Mouse (Mus musculus) liver, embryonic 13.5 days (tissue): ENCODE measurements at regions not wholly inside any gene's neighbourhood (a gene's known extent, or its start where the extent isn't known, plus 50 kb on each side); places are given as distances from the start of the nearest gene placed in this dataset.

ENCODE experiments used
- ATAC-seq: fragments of 200-750 bp; cut with Nextera tagmentation; 2 replicates; pipeline ENCODE4 v1.8.0; 2017; ENCODE audit warnings: low read depth, mild to moderate bottlenecking, moderate number of reproducible peaks, moderate library complexity
- DNase-seq: peaks from one replicate; pipeline ENCODE4 v3.0.0; 2022
- H3K27ac ChIP-seq: fragments of 300-500 bp; sonication (generic); 2 replicates; pipeline ENCODE4 v1.5.1; 2015; ENCODE audit warnings: moderate library complexity, mild to moderate bottlenecking, inconsistent platforms
- H3K27me3 ChIP-seq: fragments of 300-500 bp; sonication (generic); 2 replicates; pipeline ENCODE4 v1.6.1; 2015; ENCODE audit warnings: mild to moderate bottlenecking, inconsistent platforms
- H3K36me3 ChIP-seq: fragments of 300-500 bp; sonication (generic); 2 replicates; pipeline ENCODE4 v1.6.1; 2015; ENCODE audit warnings: mild to moderate bottlenecking, inconsistent platforms
- H3K4me1 ChIP-seq: fragments of 300-500 bp; sonication (generic); replicated peaks from 2 replicates; pipeline ENCODE4 v1.6.1; 2015; ENCODE audit warnings: inconsistent platforms
- H3K4me2 ChIP-seq: fragments of 300-500 bp; sonication (generic); 2 replicates; pipeline ENCODE4 v1.6.1; 2015; ENCODE audit warnings: inconsistent platforms, mild to moderate bottlenecking, moderate library complexity
- H3K4me3 ChIP-seq: fragments of 300-500 bp; sonication (generic); replicated peaks from 2 replicates; pipeline ENCODE4 v1.5.1; 2015; ENCODE audit warnings: mild to moderate bottlenecking, inconsistent platforms
- H3K9ac ChIP-seq: fragments of 300-500 bp; sonication (generic); 2 replicates; pipeline ENCODE4 v1.6.1; 2015; ENCODE audit warnings: mild to moderate bottlenecking, inconsistent platforms
- H3K9me3 ChIP-seq: fragments of 300-500 bp; sonication (generic); replicated peaks from 2 replicates; pipeline ENCODE4 v1.6.1; 2016; ENCODE audit warnings: inconsistent platforms
- WGBS: fragments of 180-500 bp; shearing (Covaris S2); methylation state at CpG from one replicate; pipeline ENCODE4 v1.1.7; 2015; ENCODE audit not compliant: insufficient replicate concordance; 5-methylcytosine and 5-hydroxymethylcytosine counted together

DNA sequence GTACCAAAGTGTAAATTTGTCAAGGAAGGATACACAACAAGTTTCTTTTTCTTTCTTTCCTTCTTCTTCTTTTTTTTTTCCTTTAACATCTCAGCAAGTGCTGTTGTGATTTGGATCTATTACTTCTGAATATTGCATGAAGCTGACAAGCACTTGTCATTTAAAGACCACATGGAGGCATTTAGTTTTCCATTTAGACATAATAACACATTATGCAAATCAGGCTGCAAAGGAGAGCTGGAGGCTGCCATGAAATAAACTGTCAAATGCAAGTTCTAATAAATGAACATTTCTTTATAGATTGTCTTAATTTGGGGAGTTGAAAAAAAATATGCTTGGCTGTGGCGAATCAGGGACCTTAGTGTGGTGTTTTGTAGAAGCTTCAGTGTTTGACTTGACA lies 90.8 kb upstream of the Ptbp2 start:
- H3K27ac ChIP-seq = no peak overlapping the region
- H3K9ac ChIP-seq = no peak overlapping the region
- no peak overlapping the region for H3K4me3 ChIP-seq
- H3K4me1 ChIP-seq = no peaks in the 10 kb centered on the region
- 0 out of 2 replicates have a peak, but pooled peaks cover 3% of the 10 kb centered on the region for H3K9me3 ChIP-seq
- WGBS = 78% methylated on average over 1 of the region's 1 CpGs
- DNase-seq = no peak
- H3K36me3 ChIP-seq = no peaks in the 10 kb centered on the region
- H3K27me3 ChIP-seq = no peaks in the 10 kb centered on the region
- ATAC-seq = no peak
- H3K4me2 ChIP-seq = no peak overlapping the region

DNA sequence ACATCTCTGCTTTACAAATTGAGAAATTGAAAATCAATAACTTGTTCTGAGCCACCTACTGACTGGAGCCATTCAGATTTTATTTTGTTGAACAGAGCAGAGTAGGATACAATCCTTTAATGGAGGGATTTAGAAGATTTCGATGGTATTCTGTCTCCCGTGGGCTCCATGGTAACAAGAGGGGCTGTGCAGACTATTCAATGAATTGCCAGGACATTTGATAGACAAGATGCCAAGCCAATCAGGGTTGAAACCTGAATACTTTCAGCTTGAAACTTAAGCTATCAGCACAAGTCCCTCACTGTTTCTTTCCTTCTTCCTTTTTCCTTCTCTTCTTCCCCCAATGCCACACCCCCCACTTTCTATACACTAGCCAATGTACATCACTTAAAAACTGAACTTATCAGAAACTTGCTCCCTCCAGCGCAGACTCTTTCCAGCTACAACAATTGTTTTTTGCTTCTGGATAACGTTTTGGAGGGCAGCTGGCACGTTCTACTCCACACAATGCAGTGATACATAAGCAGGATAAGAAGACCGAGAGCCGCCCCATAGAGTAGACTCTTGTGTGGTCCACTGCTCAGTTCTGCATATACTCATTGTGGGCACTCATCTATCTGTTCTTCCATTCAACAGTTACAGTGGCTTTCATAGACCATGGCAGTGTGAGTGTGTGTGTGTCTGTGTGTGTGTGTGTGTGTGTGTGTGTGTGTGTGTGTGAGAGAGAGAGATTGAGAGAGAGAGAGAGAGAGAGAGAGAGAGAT lies 78.1 kb upstream of the Ptbp2 start:
- Histone ChIP-seq H3K4me1 (no peaks in the 10 kb centered on the region), H3K27ac (no peak overlapping the region), H3K36me3 (no peaks in the 10 kb centered on the region), H3K4me3 (no peak overlapping the region), H3K4me2 (no peak overlapping the region), H3K27me3 (no peaks in the 10 kb centered on the region), H3K9ac (no peak overlapping the region), H3K9me3 (no peaks in the 10 kb centered on the region)
- ATAC-seq (no peak), DNase-seq (no peak)
- 64% methylated on average over 7 of the region's 7 CpGs for WGBS
